Mouse (Mus musculus) testis, adult 2 months (tissue): Measurements from ENCODE around the gene Pde2a.

Experiments
- CTCF ChIP-seq: fragments of 200-500 bp; IDR thresholded peaks from 2 replicates; pipeline ENCODE4 v1.5.1; 2012; ENCODE audit warnings: low read depth, mild to moderate bottlenecking, inconsistent platforms, low read length, moderate library complexity; ENCODE audit not compliant: control insufficient read depth, insufficient read depth, insufficient replicate concordance
- POLR2A ChIP-seq: fragments of 200-500 bp; IDR thresholded peaks from 2 replicates; pipeline ENCODE4 v1.6.1; 2012; ENCODE audit warnings: low read depth, mild to moderate bottlenecking, inconsistent platforms, low read length, moderate library complexity; ENCODE audit not compliant: control insufficient read depth

GRCm38 (mm10) chr7:101490952-101491351, 69.5 kb downstream of the Pde2a start:
- TF ChIP-seq CTCF (no peak), POLR2A (no peak)
